Mouse (Mus musculus) effector memory CD4-positive, alpha-beta T cell, adult 7 months (primary cell): Measurements from ENCODE around the gene Lhx5. TPM values are rescaled to one million over a fixed set of nuclear protein-coding genes. Genes with fewer than 3 reads are reported as not detected.

ENCODE experiments used
- polyA plus RNA-seq: library from polyadenylated mRNA; unstranded; fragments of 100-300 nt; shearing (Covaris generic); gene quantifications from one replicate; pipeline ENCODE4 v1.2.1, GENCODE M21; 2017

The Lhx5 gene
- polyA plus RNA-seq = 0.65 TPM

GRCm38 (mm10) chr5:120431649-120432485, at the start of gene Lhx5:
Lhx5 (plus strand) TSS chr5:120431699.

GRCm38 (mm10) chr5:120472770-120473169, 41.3 kb downstream of the Lhx5 start, which contains the start of gene Sdsl:
Sdsl (minus strand) TSS chr5:120472810.

GRCm38 (mm10) chr5:120476296-120476695, 44.8 kb downstream of the Lhx5 start, which contains the start of gene Sds:
Sds (plus strand) TSS chr5:120476526.

Other genes with a start within 250 kb of the Lhx5 start
- gene Sdsl, start 41.1 kb downstream of the Lhx5 start, polyA plus RNA-seq = not detected
- gene Sds, start 44.8 kb downstream of the Lhx5 start, polyA plus RNA-seq = not detected
- 17.4 TPM for gene Plbd2, start 71.9 kb downstream of the Lhx5 start, polyA plus RNA-seq
- 8.2 TPM for gene Slc8b1, start 79.5 kb downstream of the Lhx5 start, polyA plus RNA-seq
- gene Tpcn1, start 157.0 kb downstream of the Lhx5 start, polyA plus RNA-seq = 4.4 TPM
- not detected for gene Iqcd, start 157.3 kb downstream of the Lhx5 start, polyA plus RNA-seq
- gene Rita1, start 180.9 kb downstream of the Lhx5 start, polyA plus RNA-seq = 4.9 TPM
- gene Ddx54, start 181.0 kb downstream of the Lhx5 start, polyA plus RNA-seq = 82.4 TPM
- gene Cfap73, start 202.5 kb downstream of the Lhx5 start, polyA plus RNA-seq = not detected
- gene Rasal1, start 217.1 kb downstream of the Lhx5 start, polyA plus RNA-seq = 12.2 TPM